Mouse (Mus musculus): ENCODE measurements around the gene Galr2.

Galr2 gene

GRCm38 (mm10) chr11:116280751-116281663 lies at the start of gene Galr2:
Gene Galr2 (plus strand): TSS chr11:116280939.
- DNase-seq (ENCODE audit: extremely low spot score, low read depth, low spot score): no peak

- no peak for DNase-seq (ENCODE audit: extremely low spot score, low read depth, low spot score)
Observed at GRCm38 (mm10) chr11:116232427-116232826, 48.3 kb upstream of the Galr2 start.

DNA sequence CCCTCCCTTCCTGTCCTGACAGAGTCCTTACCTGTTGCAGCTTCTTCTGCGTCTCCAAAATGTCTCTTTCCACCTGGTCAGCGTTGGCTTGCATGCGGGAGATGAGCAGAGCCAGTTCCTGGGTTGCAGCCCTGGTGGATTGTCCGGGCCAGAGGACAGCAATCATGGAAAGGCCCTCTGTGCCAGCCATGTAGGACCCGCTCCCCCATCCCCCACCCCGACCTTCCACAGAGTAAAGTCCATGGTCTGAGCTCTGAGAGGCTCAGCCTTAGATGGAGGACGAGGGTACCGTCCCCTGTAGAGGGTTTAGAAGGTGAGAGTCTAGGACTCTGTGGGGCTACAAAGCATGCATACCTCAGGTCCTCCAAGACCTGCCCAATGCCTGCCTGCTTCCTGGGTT lies 45.8 kb upstream of the Galr2 start:
- DNase-seq (ENCODE audit: extremely low spot score, low read depth, low spot score): no peak

DNA sequence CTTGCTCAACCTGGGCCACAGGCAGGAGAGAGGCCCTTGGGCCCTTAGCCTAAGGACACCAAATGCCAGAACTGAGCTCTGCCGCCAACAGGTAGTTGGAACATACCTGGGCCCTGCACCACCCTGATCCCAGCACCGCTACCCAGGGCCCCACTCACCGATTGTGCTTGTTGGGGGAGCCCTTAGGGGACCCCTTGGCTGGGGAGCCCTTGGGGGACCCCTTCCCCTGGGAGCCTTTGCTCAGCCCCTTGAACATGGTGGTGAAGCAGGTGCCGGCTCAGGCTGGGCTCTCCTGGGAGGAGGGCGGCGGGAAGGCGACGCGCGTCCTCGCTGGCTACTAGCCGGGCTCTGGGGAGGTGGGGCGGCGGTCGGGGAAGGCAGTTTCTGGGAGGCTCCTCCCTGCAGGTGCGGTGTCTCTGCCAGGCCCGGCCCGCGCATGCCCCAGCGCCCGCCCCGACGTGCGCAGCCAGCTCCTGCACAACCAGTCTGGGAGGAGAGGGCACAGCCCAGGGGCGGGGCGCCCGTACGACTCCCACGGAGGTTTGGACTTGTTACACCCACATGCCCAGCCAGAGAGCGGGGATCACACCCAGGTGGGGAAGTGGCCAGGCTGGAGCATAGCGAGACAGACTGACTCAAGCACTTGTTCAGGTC lies 42.9 kb upstream of the Galr2 start, which contains the start of gene Evpl:
TSS of gene Evpl (minus strand) at position 336 of the 654 bp plus-strand sequence.
- DNase-seq (ENCODE audit: extremely low spot score, low read depth, low spot score): no peak

DNA sequence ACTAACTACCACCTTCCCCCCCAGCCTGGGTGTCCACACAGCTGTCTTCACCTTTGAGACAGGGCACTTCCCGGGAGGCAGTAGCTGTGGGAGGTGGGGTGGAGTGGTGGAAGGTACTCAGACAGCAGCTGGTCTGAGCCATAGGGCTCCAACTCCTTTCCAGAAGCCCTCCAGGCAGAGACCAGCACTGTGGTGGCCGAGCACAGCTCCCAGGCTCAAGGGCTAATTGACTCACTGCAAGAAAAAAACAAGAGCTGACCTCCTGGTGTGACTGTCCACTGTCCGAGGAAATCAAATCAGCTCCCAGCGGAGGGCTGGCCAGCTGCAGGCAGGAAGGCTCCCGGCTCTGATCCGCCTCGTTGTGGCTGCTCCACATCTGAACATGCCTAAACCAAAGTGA lies 40.9 kb upstream of the Galr2 start:
- DNase-seq (ENCODE audit: extremely low spot score, low read depth, low spot score): no peak

DNA sequence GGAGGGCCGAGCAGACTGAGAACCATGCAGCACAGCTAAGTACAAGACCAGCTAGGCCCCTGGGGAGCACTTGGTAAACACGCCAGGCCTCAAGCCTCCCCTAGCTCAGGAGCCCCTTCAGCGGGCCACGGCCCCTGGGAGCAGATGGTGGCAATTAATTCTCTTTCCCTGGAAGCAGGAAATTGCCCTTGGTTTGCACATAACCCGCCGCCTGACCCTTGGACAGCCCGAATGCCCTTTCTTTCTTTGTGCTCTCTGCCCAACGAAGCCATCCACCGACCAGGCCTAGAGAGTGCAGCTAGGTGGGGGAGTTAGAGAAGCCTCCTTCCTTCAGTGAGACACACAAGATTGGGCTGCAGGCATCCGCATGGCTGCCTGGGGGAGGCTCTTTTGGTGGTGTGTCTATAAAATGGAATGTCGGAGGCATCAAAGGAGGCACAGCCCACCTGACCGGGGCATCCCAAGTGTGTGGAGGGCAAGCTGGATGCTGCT lies 38.9 kb upstream of the Galr2 start:
- DNase-seq (ENCODE audit: extremely low spot score, low read depth, low spot score): no peak

- DNase-seq (ENCODE audit: extremely low spot score, low read depth, low spot score): no peak
Observed at GRCm38 (mm10) chr11:116244580-116244979, 36.2 kb upstream of the Galr2 start.

DNA sequence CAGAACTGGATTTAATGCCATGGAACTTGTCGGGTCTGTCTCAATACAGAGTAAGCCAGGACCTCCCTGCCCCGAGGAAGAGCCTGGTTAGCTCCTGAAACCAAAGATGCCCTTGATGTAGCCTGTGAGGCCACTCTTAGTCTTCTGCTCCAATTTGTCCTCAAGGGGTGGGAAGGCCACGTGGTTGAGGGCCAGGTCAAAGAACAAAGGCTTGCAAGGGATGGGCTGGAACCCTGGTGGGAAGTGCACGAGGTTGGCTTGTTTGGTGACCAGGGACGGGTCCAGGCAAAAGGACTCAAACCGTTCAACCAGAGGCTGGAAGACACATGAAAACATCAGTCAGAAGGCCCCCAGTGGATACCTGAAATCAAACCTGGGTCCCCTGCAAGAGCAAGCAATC lies 35.1 kb upstream of the Galr2 start:
- no peak for DNase-seq (ENCODE audit: extremely low spot score, low read depth, low spot score)

- DNase-seq (ENCODE audit: extremely low spot score, low read depth, low spot score): no peak
Observed at GRCm38 (mm10) chr11:116247502-116248222, 33.1 kb upstream of the Galr2 start.

- no peak for DNase-seq (ENCODE audit: extremely low spot score, low read depth, low spot score)
Observed at GRCm38 (mm10) chr11:116250898-116251297, 29.8 kb upstream of the Galr2 start.

DNA sequence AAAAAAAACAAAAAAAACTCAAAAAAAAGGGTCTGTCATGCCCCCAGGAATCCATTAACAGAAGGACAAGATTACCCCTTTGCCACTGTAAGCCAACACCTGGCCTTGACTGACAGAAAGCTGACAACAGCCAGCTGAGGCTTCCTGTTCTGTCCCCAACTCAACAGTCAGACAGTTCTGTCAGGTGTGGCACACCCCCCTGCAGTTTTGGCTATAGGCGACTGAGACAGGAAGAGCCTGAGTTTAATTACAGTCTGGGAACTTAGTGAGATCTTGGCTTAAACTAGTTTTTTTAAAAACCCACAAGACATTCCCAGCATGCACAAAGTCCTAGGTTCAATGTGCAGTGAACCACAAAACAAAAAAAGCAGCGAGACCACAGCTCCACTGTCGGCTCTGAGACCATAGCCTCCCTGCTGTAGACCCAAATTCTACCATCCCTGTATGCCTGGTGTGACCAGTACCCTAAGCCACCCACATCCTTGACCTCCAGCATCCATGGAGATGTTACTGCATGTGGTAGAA lies 27.6 kb upstream of the Galr2 start:
- no peak for DNase-seq (ENCODE audit: extremely low spot score, low read depth, low spot score)

GRCm38 (mm10) chr11:116254627-116255026 lies 26.1 kb upstream of the Galr2 start:
- no peak for DNase-seq (ENCODE audit: extremely low spot score, low read depth, low spot score)

DNA sequence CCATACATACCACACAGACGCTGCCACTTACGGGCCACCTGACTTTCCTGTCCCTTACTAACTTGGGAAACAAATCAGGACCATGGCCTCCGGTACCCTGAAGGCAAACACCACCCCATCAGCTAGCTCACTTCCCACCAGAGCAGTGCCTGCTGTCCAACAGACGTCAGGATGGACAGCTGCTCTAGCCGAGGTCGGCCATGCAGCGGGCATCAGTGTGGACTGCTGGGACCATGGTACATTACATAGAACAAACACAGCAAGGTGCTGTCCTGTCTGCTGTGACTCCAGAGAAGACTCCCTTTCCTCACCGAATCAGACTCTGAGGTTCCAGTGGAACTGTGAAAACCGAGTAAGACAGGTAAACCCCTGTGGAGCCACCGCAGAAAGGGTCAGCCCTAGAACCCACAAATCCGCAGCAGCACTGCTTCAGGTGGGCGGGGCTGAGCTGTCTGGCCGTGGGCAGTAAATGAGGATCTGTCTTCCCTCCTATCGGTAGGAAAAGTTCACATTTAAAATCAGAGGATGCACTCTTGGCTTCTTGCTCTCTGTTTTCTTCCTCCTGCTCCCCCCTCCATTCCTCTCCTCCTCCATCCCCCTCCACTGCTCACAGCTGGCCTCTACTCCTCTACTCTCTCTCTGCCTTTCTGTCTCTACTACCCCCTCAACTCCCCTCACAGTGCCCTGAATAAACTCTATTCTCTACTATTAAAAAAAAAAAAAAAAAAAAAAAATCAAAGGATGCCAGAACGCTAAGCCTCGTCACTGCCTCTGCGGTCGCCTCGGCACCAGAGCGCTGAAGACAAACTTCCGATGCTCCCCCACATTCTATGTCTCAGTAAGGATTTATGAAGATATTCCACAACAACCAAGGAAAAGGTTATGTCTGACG lies 25.4 kb upstream of the Galr2 start:
- DNase-seq (ENCODE audit: extremely low spot score, low read depth, low spot score): no peak

DNA sequence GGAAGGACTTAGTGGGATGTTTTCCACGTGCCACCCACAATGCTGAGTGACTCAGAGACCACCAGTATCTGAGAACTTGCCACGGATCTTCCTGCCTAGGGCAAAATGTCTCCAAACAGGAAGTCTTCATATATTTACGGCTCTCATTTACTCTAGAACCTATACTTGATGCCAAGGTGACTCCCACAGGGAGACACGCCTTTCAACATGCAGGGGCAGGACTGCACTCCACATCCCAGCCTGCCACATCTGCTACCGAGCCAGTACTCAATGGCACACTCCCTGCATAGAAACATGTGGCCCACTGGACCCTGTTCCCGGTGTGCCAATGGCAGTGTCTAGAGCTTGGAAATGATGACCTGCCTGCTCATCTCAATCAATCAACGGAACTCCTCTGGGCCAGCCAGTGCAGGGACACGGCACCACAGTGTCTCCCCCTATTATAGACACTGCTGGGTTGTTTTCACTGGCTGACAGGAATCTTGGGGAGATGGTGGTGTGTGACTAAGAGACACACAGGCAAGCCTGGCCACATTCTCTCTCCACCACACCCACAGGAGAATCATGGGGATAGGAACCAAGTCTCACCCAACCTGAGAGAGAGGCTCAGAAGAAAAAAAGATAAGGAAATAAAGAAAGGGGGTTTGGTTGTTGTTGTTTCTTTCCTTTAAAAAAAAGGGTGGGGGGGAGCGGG lies 24.6 kb upstream of the Galr2 start:
- no peak for DNase-seq (ENCODE audit: extremely low spot score, low read depth, low spot score)

GRCm38 (mm10) chr11:116259461-116259860 lies 21.3 kb upstream of the Galr2 start:
- DNase-seq (ENCODE audit: extremely low spot score, low read depth, low spot score): no peak

GRCm38 (mm10) chr11:116260259-116260658 lies 20.5 kb upstream of the Galr2 start:
- DNase-seq (ENCODE audit: extremely low spot score, low read depth, low spot score): no peak

- DNase-seq (ENCODE audit: extremely low spot score, low read depth, low spot score): no peak
Observed at GRCm38 (mm10) chr11:116265352-116265751, 15.4 kb upstream of the Galr2 start.

DNA sequence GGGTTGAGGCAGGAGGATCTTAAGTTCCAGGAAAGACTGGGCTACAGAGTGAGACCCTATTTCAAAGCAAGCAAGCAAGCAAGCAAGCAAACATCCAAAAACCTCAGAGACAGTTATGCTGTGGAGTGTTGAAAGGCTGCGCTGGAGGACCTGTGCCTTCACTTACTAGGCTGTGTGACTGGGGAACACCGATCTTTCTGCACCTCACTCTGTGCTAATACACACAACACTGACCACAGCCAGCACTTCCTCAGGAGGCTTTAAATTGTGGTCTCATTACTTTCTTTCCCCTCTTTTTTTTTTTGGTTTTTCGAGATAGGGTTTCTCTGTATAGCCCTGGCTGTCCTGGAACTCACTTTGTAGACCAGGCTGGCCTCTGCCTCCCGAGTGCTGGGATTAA lies 14.9 kb upstream of the Galr2 start:
- DNase-seq (ENCODE audit: extremely low spot score, low read depth, low spot score): no peak

- DNase-seq (ENCODE audit: extremely low spot score, low read depth, low spot score): no peak
Observed at GRCm38 (mm10) chr11:116267637-116268036, 13.1 kb upstream of the Galr2 start.

GRCm38 (mm10) chr11:116268313-116268712 lies 12.4 kb upstream of the Galr2 start:
- no peak for DNase-seq (ENCODE audit: extremely low spot score, low read depth, low spot score)
